Mouse (Mus musculus) lung, embryonic 16.5 days (tissue): Measurements from ENCODE around the gene Rph3al. TPM values are rescaled to one million over a fixed set of nuclear protein-coding genes. Genes with fewer than 3 reads are reported as not detected.

Source experiments
- ATAC-seq: fragments of 200-750 bp; cut with Nextera tagmentation; 2 replicates; pipeline ENCODE4 v1.8.0; 2017; ENCODE audit warnings: low read depth, mild to moderate bottlenecking, moderate library complexity
- H3K27ac ChIP-seq: fragments of 300-500 bp; sonication (generic); 2 replicates; pipeline ENCODE4 v1.5.1; 2014; ENCODE audit warnings: mild to moderate bottlenecking, control low read depth, low read length
- H3K27me3 ChIP-seq: fragments of 300-500 bp; sonication (generic); 2 replicates; pipeline ENCODE4 v1.6.1; 2014; ENCODE audit warnings: low read depth, low read length, mixed read lengths; ENCODE audit not compliant: control insufficient read depth, insufficient read depth
- H3K36me3 ChIP-seq: fragments of 300-500 bp; sonication (generic); 2 replicates; pipeline ENCODE4 v1.6.1; 2014; ENCODE audit warnings: low read length; ENCODE audit not compliant: control insufficient read depth, insufficient read depth
- H3K4me1 ChIP-seq: fragments of 300-500 bp; sonication (generic); replicated peaks from 2 replicates; pipeline ENCODE4 v1.6.1; 2014; ENCODE audit warnings: low read length, mixed read lengths; ENCODE audit not compliant: control insufficient read depth, insufficient read depth
- H3K4me2 ChIP-seq: fragments of 300-500 bp; sonication (generic); 2 replicates; pipeline ENCODE4 v1.6.1; 2014; ENCODE audit warnings: low read depth, low read length, control low read depth
- H3K4me3 ChIP-seq: fragments of 300-500 bp; sonication (generic); 2 replicates; pipeline ENCODE4 v1.5.1; 2014; ENCODE audit warnings: mild to moderate bottlenecking, low read length, control low read depth
- H3K9ac ChIP-seq: fragments of 300-500 bp; sonication (generic); 2 replicates; pipeline ENCODE4 v1.6.1; 2014; ENCODE audit warnings: low read length, control low read depth
- H3K9me3 ChIP-seq: fragments of 300-500 bp; sonication (generic); 2 replicates; pipeline ENCODE4 v1.6.1; 2016; ENCODE audit warnings: low read length; ENCODE audit not compliant: control insufficient read depth
- WGBS: fragments of 180-500 bp; shearing (Covaris S2); extraction: QIAGEN DNeasy Blood & Tissue Kit; methylation state at CpG from one replicate; pipeline ENCODE4 v1.1.7; 2014; 5-methylcytosine and 5-hydroxymethylcytosine counted together
- polyA plus RNA-seq: library from polyadenylated mRNA; unstranded; fragments of >200 nt; fragmentation: Nextera tagmentation; extraction: Ambion mirVana; gene quantifications from 2 replicates; pipeline ENCODE4 v1.2.1, GENCODE M21; 2015

Rph3al gene
- polyA plus RNA-seq, 1 experiment from 2014 or later = 8.1 TPM

DNA sequence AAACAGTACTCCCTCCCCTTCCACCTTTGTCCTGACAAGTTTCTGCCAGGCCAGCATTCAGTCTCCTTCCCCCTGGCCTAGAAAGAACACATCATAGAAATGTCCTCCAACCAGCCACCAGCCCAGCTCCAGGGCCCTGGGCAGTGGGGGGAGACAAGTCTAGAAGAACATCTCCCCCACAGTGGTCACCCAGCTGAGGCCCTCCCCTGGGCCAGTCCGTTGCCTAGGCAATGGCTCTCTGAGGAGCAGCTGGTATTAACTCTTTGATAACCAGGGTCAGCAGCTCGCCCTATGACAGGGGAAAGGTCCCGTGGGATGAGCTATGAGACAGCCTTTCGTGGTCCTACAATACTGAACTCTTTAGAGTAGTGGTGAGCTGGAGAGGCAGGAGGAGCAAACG lies 33.7 kb downstream of the Rph3al start:
- Histone ChIP-seq H3K27ac (peak overlapping the region; percentile 30), H3K36me3 (no peaks in the 10 kb centered on the region), H3K9me3 (no peaks in the 10 kb centered on the region), H3K9ac (no peak overlapping the region; the same call in 1 of the 2 replicates), H3K4me1 (peaks cover 20% of the 10 kb centered on the region), H3K4me3 (no peak overlapping the region), H3K4me2 (no peak overlapping the region), H3K27me3 (no peaks in the 10 kb centered on the region)
- peak; percentile 62 for ATAC-seq
- 20% methylated on average over 5 of the region's 5 CpGs for WGBS

DNA sequence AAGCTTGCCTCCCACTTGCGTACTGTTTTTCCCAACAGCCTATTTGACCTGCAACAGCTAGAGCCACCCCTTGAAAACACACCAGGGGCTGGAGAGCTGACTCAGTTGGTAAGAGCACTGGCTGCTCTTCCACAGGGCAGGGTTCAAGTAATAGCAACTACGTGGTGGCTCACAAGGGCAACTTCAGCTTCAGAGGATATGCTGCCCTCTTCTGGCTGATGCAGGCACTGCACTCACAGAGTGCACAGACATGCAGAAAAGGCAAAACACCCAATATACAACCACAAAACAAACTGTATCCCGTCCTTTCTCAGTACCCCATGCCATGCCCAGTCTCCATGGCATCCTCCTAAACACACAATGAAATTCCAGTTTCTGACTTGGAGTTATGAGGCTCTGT lies 34.7 kb downstream of the Rph3al start:
- H3K4me2 ChIP-seq = no peak overlapping the region
- WGBS = 65% methylated on average over 3 of the region's 3 CpGs
- H3K36me3 ChIP-seq = no peaks in the 10 kb centered on the region
- no peak for ATAC-seq
- no peak overlapping the region for H3K9ac ChIP-seq
- no peak overlapping the region for H3K27ac ChIP-seq
- H3K4me3 ChIP-seq = no peak overlapping the region
- H3K27me3 ChIP-seq = no peaks in the 10 kb centered on the region
- H3K4me1 ChIP-seq = peaks cover 20% of the 10 kb centered on the region
- no peaks in the 10 kb centered on the region for H3K9me3 ChIP-seq

DNA sequence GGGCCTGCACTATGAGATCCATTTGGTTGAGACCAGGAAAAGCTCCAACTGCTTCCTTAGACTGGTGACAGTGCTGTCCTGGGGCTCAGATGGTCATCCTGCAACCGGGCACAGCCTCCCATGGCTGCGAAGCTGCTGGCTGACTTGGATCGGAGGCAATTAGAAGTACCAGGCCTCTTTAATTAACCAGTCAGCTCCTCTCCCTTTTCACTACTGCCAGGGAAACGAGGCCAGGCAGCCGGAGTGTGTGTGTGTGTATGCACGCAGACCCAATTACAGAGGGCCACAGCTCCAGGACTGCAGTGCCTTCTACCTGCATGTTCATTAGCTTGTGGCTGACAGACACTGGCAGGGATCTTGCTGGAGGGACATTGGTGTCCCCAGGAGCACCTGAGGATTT lies 36.9 kb downstream of the Rph3al start:
- ATAC-seq = no peak
- Histone ChIP-seq H3K9ac (no peak overlapping the region), H3K4me3 (no peak overlapping the region), H3K36me3 (no peaks in the 10 kb centered on the region), H3K27me3 (no peaks in the 10 kb centered on the region), H3K27ac (no peak overlapping the region), H3K4me1 (peaks cover 18% of the 10 kb centered on the region), H3K9me3 (no peaks in the 10 kb centered on the region), H3K4me2 (no peak overlapping the region)
- 77% methylated on average over 6 of the region's 6 CpGs for WGBS

DNA sequence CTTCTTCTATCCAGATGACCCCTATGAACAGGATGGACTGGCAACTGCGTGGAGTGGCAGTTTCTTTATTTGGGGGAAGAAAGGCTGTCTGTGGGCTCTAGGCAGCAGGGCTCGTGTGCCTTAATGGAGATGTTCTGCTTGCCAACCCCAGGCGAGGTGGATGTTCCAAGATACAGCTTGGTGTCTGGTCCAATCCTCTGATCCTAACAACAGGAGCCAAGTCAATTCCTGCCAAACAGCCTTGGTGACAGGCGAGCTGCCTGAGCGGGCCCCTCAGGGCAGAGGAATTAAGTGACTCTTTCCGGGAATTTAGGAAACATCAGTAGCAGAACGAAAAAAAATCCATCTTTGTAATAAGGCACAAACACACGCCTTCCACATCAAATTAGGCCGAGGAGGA lies 38.6 kb downstream of the Rph3al start:
- no peak overlapping the region for H3K4me3 ChIP-seq
- no peak overlapping the region for H3K4me2 ChIP-seq
- H3K27me3 ChIP-seq = no peaks in the 10 kb centered on the region
- H3K36me3 ChIP-seq = no peaks in the 10 kb centered on the region
- no peak for ATAC-seq
- H3K27ac ChIP-seq = no peak overlapping the region
- H3K4me1 ChIP-seq = peaks cover 5% of the 10 kb centered on the region
- no peaks in the 10 kb centered on the region for H3K9me3 ChIP-seq
- no peak overlapping the region for H3K9ac ChIP-seq
- 44% methylated on average over 9 of the region's 9 CpGs for WGBS

DNA sequence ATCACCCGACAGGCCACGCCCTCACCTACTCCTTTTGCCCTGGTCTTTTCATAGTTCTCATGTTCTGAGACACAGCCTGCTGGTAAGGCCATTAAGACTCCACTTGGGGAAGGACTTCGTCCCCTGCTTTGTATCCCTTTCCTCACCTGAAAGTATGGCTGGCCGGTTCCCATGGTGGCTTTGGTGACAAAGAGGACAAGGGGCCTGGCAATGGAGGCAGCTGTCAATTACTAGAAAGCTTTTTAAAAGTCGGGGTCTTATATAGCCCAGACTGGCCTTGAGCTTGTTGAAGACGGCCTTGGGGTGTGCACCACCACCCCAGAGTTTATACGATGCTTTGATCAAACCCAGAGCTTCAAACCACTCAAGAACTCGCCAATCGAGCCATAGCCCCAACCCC lies 39.7 kb downstream of the Rph3al start:
- Histone ChIP-seq H3K9me3 (no peaks in the 10 kb centered on the region), H3K27me3 (no peaks in the 10 kb centered on the region), H3K36me3 (no peaks in the 10 kb centered on the region), H3K4me1 (no peaks in the 10 kb centered on the region), H3K9ac (no peak overlapping the region), H3K4me2 (no peak overlapping the region), H3K27ac (no peak overlapping the region), H3K4me3 (no peak overlapping the region)
- no peak for ATAC-seq
- WGBS = 90% methylated on average over 9 of the region's 9 CpGs

DNA sequence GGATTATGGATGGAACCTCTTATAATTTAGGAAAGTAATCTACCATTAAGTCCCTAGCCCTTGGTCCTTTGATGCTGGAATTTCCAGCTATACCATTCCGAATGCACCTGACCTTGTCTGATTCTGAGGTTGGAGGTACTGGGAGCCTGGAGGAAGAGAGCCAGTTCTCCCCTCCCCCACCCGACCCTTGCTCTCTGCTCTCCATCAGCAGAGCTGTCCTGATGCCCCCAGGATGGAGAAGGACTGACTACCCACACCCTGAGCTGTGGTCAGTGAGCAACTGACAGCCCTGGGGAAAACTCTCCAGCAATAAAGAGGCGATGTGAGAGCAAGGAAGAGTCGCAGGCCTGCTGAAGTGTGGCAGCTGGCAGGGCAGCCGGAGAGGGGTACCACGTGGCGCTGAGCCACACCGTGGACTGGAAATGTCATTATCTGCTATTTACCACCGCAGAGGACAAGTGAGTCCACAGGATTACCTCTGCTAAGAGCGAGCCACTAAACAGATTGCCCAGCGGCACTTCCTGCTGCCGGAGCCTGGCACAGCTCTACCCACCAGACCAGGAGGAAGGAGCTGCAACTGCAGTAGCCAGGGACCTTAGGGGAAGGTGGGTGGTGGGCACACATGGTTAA lies 43.3 kb downstream of the Rph3al start:
- WGBS = 69% methylated on average over 12 of the region's 12 CpGs
- H3K27ac ChIP-seq = no peak overlapping the region
- ATAC-seq = no peak

DNA sequence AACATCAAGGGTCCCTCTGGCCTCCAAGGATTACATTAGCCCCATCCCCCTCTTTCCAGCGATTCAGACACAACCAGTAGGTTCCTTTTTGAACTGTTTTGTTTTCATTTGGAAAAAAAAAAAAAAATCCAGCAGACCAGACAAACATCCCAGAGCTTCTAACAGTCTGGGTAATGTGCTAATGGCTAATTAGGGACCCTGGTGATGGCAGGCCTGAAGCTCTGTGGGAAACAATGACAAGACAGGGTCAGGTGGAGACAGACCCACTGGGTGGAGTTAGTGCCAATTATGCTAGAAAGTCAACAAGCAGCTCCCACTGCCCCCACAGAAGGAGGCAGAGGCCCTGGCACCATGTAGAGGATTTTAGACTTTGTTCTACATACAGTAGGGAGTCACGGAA lies 44.3 kb downstream of the Rph3al start:
- H3K36me3 ChIP-seq = no peaks in the 10 kb centered on the region
- no peak overlapping the region for H3K4me3 ChIP-seq
- no peaks in the 10 kb centered on the region for H3K4me1 ChIP-seq
- no peaks in the 10 kb centered on the region for H3K9me3 ChIP-seq
- WGBS = 59% methylated on average over 2 of the region's 2 CpGs
- H3K4me2 ChIP-seq = no peak overlapping the region
- H3K27me3 ChIP-seq = no peaks in the 10 kb centered on the region
- no peak overlapping the region for H3K27ac ChIP-seq
- no peak overlapping the region for H3K9ac ChIP-seq
- no peak for ATAC-seq

More for the DNA sequence above, 43.3 kb downstream of the Rph3al start:
- H3K4me1 ChIP-seq = no peaks in the 10 kb centered on the region
- no peak overlapping the region for H3K4me2 ChIP-seq
- no peaks in the 10 kb centered on the region for H3K36me3 ChIP-seq
- H3K27me3 ChIP-seq = no peaks in the 10 kb centered on the region
- H3K9me3 ChIP-seq = no peaks in the 10 kb centered on the region
- H3K9ac ChIP-seq = no peak overlapping the region
- H3K4me3 ChIP-seq = no peak overlapping the region

DNA sequence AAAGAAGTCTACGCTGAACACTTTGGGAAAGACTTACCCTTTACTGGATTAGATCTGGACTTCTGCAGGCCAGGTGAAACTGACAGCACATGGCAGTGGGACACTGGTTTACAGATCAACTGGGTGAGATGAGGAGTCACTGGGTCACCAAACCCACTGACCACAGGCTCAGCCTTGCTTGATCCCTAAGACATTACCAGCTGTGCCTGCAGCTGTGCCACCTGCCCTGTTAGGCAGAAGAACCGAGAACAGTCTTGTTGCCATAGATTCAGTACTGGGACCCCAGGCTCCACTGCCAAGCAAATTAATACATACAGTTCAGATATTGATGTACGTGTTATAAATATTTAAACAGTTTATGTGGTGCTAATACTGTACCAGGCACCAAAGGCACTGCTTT lies 50.9 kb downstream of the Rph3al start:
- no peak overlapping the region for H3K4me2 ChIP-seq
- no peak overlapping the region for H3K4me3 ChIP-seq
- H3K36me3 ChIP-seq = no peaks in the 10 kb centered on the region
- no peak overlapping the region for H3K27ac ChIP-seq
- no peak overlapping the region for H3K9ac ChIP-seq
- no peaks in the 10 kb centered on the region for H3K9me3 ChIP-seq
- WGBS = 71% methylated on average over 3 of the region's 3 CpGs
- no peaks in the 10 kb centered on the region for H3K4me1 ChIP-seq
- no peaks in the 10 kb centered on the region for H3K27me3 ChIP-seq
- no peak for ATAC-seq

DNA sequence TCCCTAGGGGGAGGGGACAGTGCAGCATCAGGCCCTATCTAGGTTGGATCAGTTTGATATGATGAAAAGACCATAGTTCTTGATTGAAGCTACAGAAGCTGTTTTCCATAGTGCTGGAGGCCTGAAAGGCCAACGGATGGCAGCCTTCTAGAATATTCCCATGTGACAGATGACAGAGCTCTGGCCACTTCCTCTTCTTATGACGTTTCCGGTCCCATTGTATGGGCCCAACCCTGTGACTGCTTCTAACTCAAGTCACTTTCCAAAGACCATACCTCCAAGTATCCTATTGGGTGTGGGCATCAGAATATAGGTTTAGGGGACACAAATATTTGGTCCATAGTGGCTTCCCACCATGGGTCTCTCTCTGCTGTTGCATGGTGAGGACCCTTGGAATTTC lies 57.0 kb downstream of the Rph3al start:
- Histone ChIP-seq H3K9ac (no peak overlapping the region), H3K9me3 (no peaks in the 10 kb centered on the region), H3K4me1 (peaks cover 15% of the 10 kb centered on the region), H3K27ac (no peak overlapping the region), H3K27me3 (no peaks in the 10 kb centered on the region), H3K36me3 (no peaks in the 10 kb centered on the region), H3K4me2 (no peak overlapping the region), H3K4me3 (no peak overlapping the region)
- no peak for ATAC-seq
- 78% methylated on average over 3 of the region's 3 CpGs for WGBS

DNA sequence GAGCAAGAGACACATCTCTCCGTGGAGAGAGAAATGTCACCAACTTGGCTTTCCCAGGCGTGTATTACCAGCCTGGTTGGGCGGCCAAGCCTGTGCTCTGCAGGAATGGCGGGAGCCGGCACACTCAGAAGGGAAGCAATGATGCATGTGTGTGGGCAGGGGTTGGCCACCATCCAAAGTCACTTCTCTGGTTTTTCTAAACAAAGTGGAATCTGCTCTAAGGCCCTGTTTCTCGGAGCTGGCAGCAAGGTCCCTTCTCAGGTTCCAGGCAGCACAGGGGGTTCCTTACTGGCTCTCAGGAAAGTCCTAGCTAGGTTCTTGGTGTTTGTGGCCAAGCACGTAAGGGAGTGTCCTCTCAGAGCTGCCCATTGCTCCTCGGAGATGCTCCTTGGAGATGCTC lies 58.2 kb downstream of the Rph3al start:
- Histone ChIP-seq H3K9me3 (no peaks in the 10 kb centered on the region), H3K36me3 (no peaks in the 10 kb centered on the region), H3K4me3 (no peak overlapping the region), H3K9ac (no peak overlapping the region), H3K27ac (no peak overlapping the region), H3K27me3 (no peaks in the 10 kb centered on the region), H3K4me1 (peaks cover 15% of the 10 kb centered on the region), H3K4me2 (no peak overlapping the region)
- 30% methylated on average over 8 of the region's 8 CpGs for WGBS
- ATAC-seq = peak; percentile 61; the same call in 1 of the 2 replicates
